Mouse (Mus musculus) E14TG2a.4 (cell line): Measurements from ENCODE around the gene Gucd1.

Source experiments
- CTCF ChIP-seq: conservative IDR thresholded peaks from 2 replicates; pipeline ENCODE4 v1.5.1; 2014; ENCODE audit warnings: low read length
- NANOG ChIP-seq: IDR thresholded peaks from 2 replicates; pipeline ENCODE4 v1.6.1; 2014; ENCODE audit warnings: borderline replicate concordance, low read length, mixed read lengths
- POU5F1 ChIP-seq: IDR thresholded peaks from 2 replicates; pipeline ENCODE4 v1.6.1; 2014; ENCODE audit warnings: low read length, borderline replicate concordance

- TF ChIP-seq CTCF, result no peak
- no peak for TF ChIP-seq NANOG
- TF ChIP-seq POU5F1, result no peak
These were observed 18.4 kb upstream of the Gucd1 start for GRCm38 (mm10) chr10:75536123-75536522.
